Mouse (Mus musculus) hindbrain, embryonic 16.5 days (tissue): ENCODE measurements around the gene Hprt. TPM values are rescaled to one million over a fixed set of nuclear protein-coding genes. Genes with fewer than 3 reads are reported as not detected.
"Not testable (repeated sequence)": the region's sequence is repeated elsewhere in the genome, so short reads cannot be mapped to it uniquely, and the experiment has no call there.

Experiments
- ATAC-seq: fragments of 200-750 bp; cut with Nextera tagmentation; 2 replicates; pipeline ENCODE4 v1.8.0; 2017; ENCODE audit warnings: moderate TSS enrichment, moderate library complexity
- H3K27ac ChIP-seq: fragments of 300-500 bp; sonication (generic); 2 replicates; pipeline ENCODE4 v1.5.1; 2014; ENCODE audit warnings: low read depth, mild to moderate bottlenecking, control low read depth, low read length, moderate library complexity
- H3K27me3 ChIP-seq: fragments of 300-500 bp; sonication (generic); replicated peaks from 2 replicates; pipeline ENCODE4 v1.6.1; 2014; ENCODE audit warnings: low read length; ENCODE audit not compliant: control insufficient read depth, insufficient read depth
- H3K36me3 ChIP-seq: fragments of 300-500 bp; sonication (generic); 2 replicates; pipeline ENCODE4 v1.6.1; 2014; ENCODE audit warnings: mild to moderate bottlenecking, low read length, moderate library complexity, mixed read lengths; ENCODE audit not compliant: control insufficient read depth, insufficient read depth
- H3K4me1 ChIP-seq: fragments of 300-500 bp; sonication (generic); 2 replicates; pipeline ENCODE4 v1.6.1; 2014; ENCODE audit warnings: low read depth, low read length; ENCODE audit not compliant: control insufficient read depth, insufficient read depth
- H3K4me2 ChIP-seq: fragments of 300-500 bp; sonication (generic); 2 replicates; pipeline ENCODE4 v1.6.1; 2014; ENCODE audit warnings: mild to moderate bottlenecking, low read length, control low read depth, moderate library complexity
- H3K4me3 ChIP-seq: fragments of 300-500 bp; sonication (generic); 2 replicates; pipeline ENCODE4 v1.5.1; 2014; ENCODE audit warnings: mild to moderate bottlenecking, low read length, control low read depth, moderate library complexity
- H3K9ac ChIP-seq: fragments of 300-500 bp; sonication (generic); 2 replicates; pipeline ENCODE4 v1.6.1; 2014; ENCODE audit warnings: low read depth, mild to moderate bottlenecking, control low read depth, low read length, moderate library complexity
- H3K9me3 ChIP-seq: fragments of 300-500 bp; sonication (generic); 2 replicates; pipeline ENCODE4 v1.6.1; 2014; ENCODE audit warnings: mild to moderate bottlenecking, low read length, moderate library complexity; ENCODE audit not compliant: control insufficient read depth
- WGBS: fragments of 180-500 bp; shearing (Covaris S2); extraction: QIAGEN DNeasy Blood & Tissue Kit; methylation state at CpG from one replicate; pipeline ENCODE4 v1.1.7; 2014; 5-methylcytosine and 5-hydroxymethylcytosine counted together
- polyA plus RNA-seq: library from polyadenylated mRNA; unstranded; fragments of >200 nt; fragmentation: Nextera tagmentation; extraction: Ambion mirVana; gene quantifications from 2 replicates; pipeline ENCODE4 v1.2.1, GENCODE M21; 2015

The Hprt gene
- polyA plus RNA-seq, 1 experiment from 2014 or later = 164 TPM

DNA sequence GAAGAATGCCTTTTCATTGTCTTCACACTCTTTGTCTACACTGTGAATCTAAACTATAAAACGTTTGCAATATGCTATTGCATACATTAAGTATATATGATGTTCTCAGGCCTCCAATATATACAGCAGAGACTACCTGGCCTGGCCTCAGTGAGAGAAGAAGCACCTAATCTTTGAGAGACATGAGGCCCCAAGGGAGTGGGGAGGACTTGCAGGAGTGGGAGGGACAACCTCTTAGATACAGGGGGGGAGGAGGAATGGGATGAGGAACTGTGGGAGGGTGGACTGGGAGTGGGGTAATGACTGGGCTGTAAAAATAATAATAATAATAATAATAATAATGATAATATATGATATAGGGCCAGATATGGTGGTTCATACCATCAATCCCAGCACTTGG is 9.4 kb upstream of the Hprt start:
- H3K4me1 ChIP-seq = no peaks in the 10 kb centered on the region
- no peaks in the 10 kb centered on the region for H3K9me3 ChIP-seq
- H3K36me3 ChIP-seq = no peaks in the 10 kb centered on the region
- no peak overlapping the region for H3K4me2 ChIP-seq
- no peak overlapping the region for H3K4me3 ChIP-seq
- 38% methylated on average over 1 of the region's 1 CpGs for WGBS
- no peaks in the 10 kb centered on the region for H3K27me3 ChIP-seq
- H3K27ac ChIP-seq = no peak overlapping the region
- no peak overlapping the region for H3K9ac ChIP-seq
- ATAC-seq = no peak

- Histone ChIP-seq H3K9ac (no peak overlapping the region), H3K4me3 (no peak overlapping the region), H3K4me2 (no peak overlapping the region), H3K36me3 (no peaks in the 10 kb centered on the region), H3K27me3 (no peaks in the 10 kb centered on the region), H3K4me1 (no peaks in the 10 kb centered on the region), H3K9me3 (no peaks in the 10 kb centered on the region), H3K27ac (no peak overlapping the region)
- ATAC-seq = no peak
- 65% methylated on average over 3 of the region's 3 CpGs for WGBS
Observed at GRCm38 (mm10) chrX:52981378-52981777, 6.6 kb upstream of the Hprt start.

DNA sequence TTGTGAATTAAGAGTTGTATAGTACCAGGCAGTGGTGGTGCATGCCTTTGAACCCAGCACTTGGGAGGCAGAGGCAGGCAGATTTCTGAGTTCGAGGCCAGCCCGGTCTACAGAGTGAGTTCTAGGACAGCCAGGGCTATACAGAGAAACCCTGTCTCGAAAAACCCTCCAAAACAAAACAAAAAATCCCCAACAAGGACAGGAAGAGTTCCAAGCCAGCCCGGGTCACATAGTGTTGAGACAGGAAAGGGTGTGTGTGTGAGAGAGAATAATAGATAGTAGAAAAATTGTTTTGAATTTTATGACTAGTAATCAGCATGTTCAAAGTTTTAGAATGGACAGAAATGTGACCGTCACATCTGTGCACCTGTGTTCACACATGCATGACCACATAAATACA is 6.8 kb downstream of the Hprt start:
- H3K9ac ChIP-seq, H3K27me3 ChIP-seq, H3K4me1 ChIP-seq, H3K4me3 ChIP-seq, H3K4me2 ChIP-seq, H3K36me3 ChIP-seq, ATAC-seq, H3K27ac ChIP-seq, H3K9me3 ChIP-seq: not testable (repeated sequence)
- whole genome bisulfite sequencing = 87% methylated on average over 5 of the region's 5 CpGs

GRCm38 (mm10) chrX:53004887-53005286 is 16.9 kb downstream of the Hprt start:
- H3K36me3 ChIP-seq, H3K9me3 ChIP-seq, H3K4me3 ChIP-seq, H3K9ac ChIP-seq, H3K4me1 ChIP-seq, H3K4me2 ChIP-seq, ATAC-seq, H3K27me3 ChIP-seq, H3K27ac ChIP-seq: not testable (repeated sequence)
- 60% methylated on average over 4 of the region's 4 CpGs for WGBS

GRCm38 (mm10) chrX:53006062-53006461 is 18.1 kb downstream of the Hprt start:
- no peaks in the 10 kb centered on the region for H3K9me3 ChIP-seq
- H3K4me2 ChIP-seq = no peak overlapping the region
- no peak overlapping the region for H3K27ac ChIP-seq
- no peaks in the 10 kb centered on the region for H3K27me3 ChIP-seq
- H3K36me3 ChIP-seq = 0 out of 2 replicates have a peak, but pooled peaks cover 5% of the 10 kb centered on the region
- 53% methylated on average over 3 of the region's 3 CpGs for WGBS
- H3K9ac ChIP-seq = no peak overlapping the region
- H3K4me1 ChIP-seq = no peaks in the 10 kb centered on the region
- H3K4me3 ChIP-seq = no peak overlapping the region
- ATAC-seq = 0 out of 2 replicates have a peak, but pooled peaks have one; percentile 63

GRCm38 (mm10) chrX:53015549-53015948 is 27.6 kb downstream of the Hprt start:
- H3K4me3 ChIP-seq = no peak overlapping the region
- no peak overlapping the region for H3K4me2 ChIP-seq
- no peaks in the 10 kb centered on the region for H3K4me1 ChIP-seq
- ATAC-seq = no peak
- H3K27me3 ChIP-seq = no peaks in the 10 kb centered on the region
- H3K9me3 ChIP-seq = no peaks in the 10 kb centered on the region
- H3K9ac ChIP-seq = no peak overlapping the region
- no peak overlapping the region for H3K27ac ChIP-seq
- no peaks in the 10 kb centered on the region for H3K36me3 ChIP-seq

DNA sequence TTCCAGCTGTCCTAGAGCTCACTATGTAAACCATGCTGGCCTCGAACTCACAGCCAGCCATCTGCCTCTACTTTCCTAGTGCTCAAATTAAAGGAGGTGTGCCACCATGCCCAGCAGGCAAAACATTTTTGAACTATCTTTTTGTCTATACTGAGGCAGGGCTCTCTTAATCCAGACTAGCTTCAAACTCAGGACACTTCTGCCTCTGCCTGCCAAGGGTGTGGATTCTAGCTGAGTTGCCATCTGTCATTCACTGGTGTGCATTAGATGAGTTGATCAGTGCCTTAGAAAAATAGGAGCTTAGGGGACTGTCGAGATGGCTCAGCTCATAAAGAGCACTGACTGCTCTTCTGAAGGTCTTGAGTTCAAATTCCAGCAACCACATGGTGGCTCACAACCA is 35.1 kb downstream of the Hprt start:
- Histone ChIP-seq H3K9me3 (no peaks in the 10 kb centered on the region), H3K4me1 (no peaks in the 10 kb centered on the region), H3K4me3 (no peak overlapping the region), H3K9ac (no peak overlapping the region), H3K36me3 (no peaks in the 10 kb centered on the region), H3K27me3 (no peaks in the 10 kb centered on the region), H3K4me2 (no peak overlapping the region), H3K27ac (no peak overlapping the region)
- no peak for ATAC-seq
- 78% methylated on average over 2 of the region's 2 CpGs for WGBS

- not testable (repeated sequence) for H3K27me3 ChIP-seq, H3K36me3 ChIP-seq, ATAC-seq, H3K27ac ChIP-seq, H3K4me2 ChIP-seq, H3K9ac ChIP-seq, H3K4me3 ChIP-seq, H3K4me1 ChIP-seq, H3K9me3 ChIP-seq
- WGBS = 25% methylated on average over 3 of the region's 3 CpGs
Observed at GRCm38 (mm10) chrX:53024268-53024667, 36.3 kb downstream of the Hprt start.

- H3K36me3 ChIP-seq = no peaks in the 10 kb centered on the region
- H3K4me2 ChIP-seq = no peak overlapping the region
- no peak overlapping the region for H3K27ac ChIP-seq
- no peak overlapping the region for H3K4me3 ChIP-seq
- H3K27me3 ChIP-seq = no peaks in the 10 kb centered on the region
- no peaks in the 10 kb centered on the region for H3K4me1 ChIP-seq
- H3K9me3 ChIP-seq = no peaks in the 10 kb centered on the region
- ATAC-seq = no peak
- no peak overlapping the region for H3K9ac ChIP-seq
- WGBS = 69% methylated on average over 11 of the region's 11 CpGs
Observed at GRCm38 (mm10) chrX:53025471-53026223, 37.7 kb downstream of the Hprt start.
